Mouse (Mus musculus) CD4-positive naive resting alpha-beta T cell, adult 57 days (primary cell): ENCODE results near the gene Ptger2. TPM values are rescaled to one million over a fixed set of nuclear protein-coding genes. Genes with fewer than 3 reads are reported as not detected.

Experiments
- total RNA-seq: library from RNA; stranded (reverse); gene quantifications from one replicate; pipeline ENCODE4 v1.2.4, GENCODE M21; 2023

The Ptger2 gene
- 3.1 TPM for total RNA-seq

GRCm38 (mm10) chr14:44987674-44988355, at the start of gene Ptger2:
Gene Ptger2, plus strand, starts transcription at chr14:44988195.

Other genes with a start within 250 kb of the Ptger2 start
- gene Gm8267, start 237.9 kb upstream of the Ptger2 start, total RNA-seq = not detected
- not detected for gene Ptgdr, start 128.8 kb upstream of the Ptger2 start, total RNA-seq
- 12.8 TPM for gene Gpr137c, start 231.5 kb downstream of the Ptger2 start, total RNA-seq
- gene Txndc16, start 232.1 kb downstream of the Ptger2 start, total RNA-seq = 41.4 TPM